Mouse (Mus musculus) spleen, postnatal 14 days (tissue): ENCODE results near the gene Wdr63.
A peak's percentile ranks its signal among the peaks of the same experiment; 100 is the strongest.

Experiments
- DNase-seq, 2 experiments: peaks; one replicate each; pipeline ENCODE4 v3.0.0; 2021 to 2022; ENCODE audit warnings: low spot score in 2 of 2

Gene Wdr63

GRCm38 (mm10) chr3:146122125-146122420 is 14.1 kb upstream of the Wdr63 start:
- DNase-seq: no peak

- no peak for DNase-seq
Observed at GRCm38 (mm10) chr3:146121310-146122124, 13.6 kb upstream of the Wdr63 start.

- DNase-seq: no peak
Observed at GRCm38 (mm10) chr3:146117997-146118457, 10.1 kb upstream of the Wdr63 start.

GRCm38 (mm10) chr3:146117258-146117996 is 9.5 kb upstream of the Wdr63 start, which contains the start of gene Mcoln3:
TSS of gene Mcoln3 (plus strand) at chr3:146117450.
- DNase-seq: no peak

- no peak for DNase-seq
Observed at GRCm38 (mm10) chr3:146110916-146111315, 3.0 kb upstream of the Wdr63 start.

GRCm38 (mm10) chr3:146110358-146110757 is 2.4 kb upstream of the Wdr63 start:
- no peak for DNase-seq

GRCm38 (mm10) chr3:146108945-146109344 is 1.0 kb upstream of the Wdr63 start:
- no peak for DNase-seq

- DNase-seq: no peak
Observed at GRCm38 (mm10) chr3:146107116-146107849, 647 bp downstream of the Wdr63 start.

GRCm38 (mm10) chr3:146102049-146102448 is 5.9 kb downstream of the Wdr63 start:
- no peak for DNase-seq

- DNase-seq: no peak
Observed at GRCm38 (mm10) chr3:146099925-146100324, 8.0 kb downstream of the Wdr63 start.

GRCm38 (mm10) chr3:146097861-146098260 is 10.1 kb downstream of the Wdr63 start:
- DNase-seq: no peak

GRCm38 (mm10) chr3:146096986-146097385 is 10.9 kb downstream of the Wdr63 start:
- no peak for DNase-seq

GRCm38 (mm10) chr3:146095066-146095465 is 12.9 kb downstream of the Wdr63 start:
- DNase-seq: no peak

GRCm38 (mm10) chr3:146090988-146091657 is 16.8 kb downstream of the Wdr63 start:
- DNase-seq: no peak

- no peak for DNase-seq
Observed at GRCm38 (mm10) chr3:146080241-146080640, 27.7 kb downstream of the Wdr63 start.

GRCm38 (mm10) chr3:146072780-146073179 is 35.1 kb downstream of the Wdr63 start:
- no peak for DNase-seq

- no peak for DNase-seq
Observed at GRCm38 (mm10) chr3:146069276-146069675, 38.7 kb downstream of the Wdr63 start.

- DNase-seq: no peak
Observed at GRCm38 (mm10) chr3:146063146-146063545, 44.8 kb downstream of the Wdr63 start.

GRCm38 (mm10) chr3:146059356-146059926 is 48.5 kb downstream of the Wdr63 start:
- no peak for DNase-seq

- peak in 1 of 2 experiments; percentile 12 for DNase-seq
Observed at GRCm38 (mm10) chr3:146058263-146058662, 49.7 kb downstream of the Wdr63 start.

GRCm38 (mm10) chr3:146057131-146057530 is 50.8 kb downstream of the Wdr63 start:
- no peak for DNase-seq
